8 mouse cellular contexts compared by ENCODE assay signal in the genomic region with DNA sequence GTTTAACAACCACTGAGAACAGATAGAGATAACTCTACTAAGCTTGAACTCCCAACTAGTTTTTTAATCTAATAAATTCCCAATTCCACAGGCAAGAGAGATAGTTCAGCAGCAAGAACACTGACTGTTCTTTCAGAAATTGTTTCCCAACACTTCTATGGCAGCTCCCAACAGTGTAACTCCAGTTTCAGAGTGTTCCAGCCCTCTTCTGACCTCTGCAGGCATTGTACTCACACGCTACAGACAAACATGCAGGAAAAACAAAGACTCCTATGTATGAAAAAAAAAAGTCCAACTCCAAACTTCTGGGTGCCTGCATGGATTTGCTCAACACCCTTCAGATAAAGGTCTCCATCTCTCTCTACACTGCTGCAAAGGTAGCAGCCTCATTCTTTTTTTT. TPM values are rescaled to one million over a fixed set of nuclear protein-coding genes. Genes with fewer than 3 reads are reported as not detected.
DNase-seq lines count a peak whose midpoint lies in the region; ATAC-seq and TF ChIP-seq lines count a peak whose summit lies in the region.

No protein-coding gene starts in this region.

- H3K27me3 ChIP-seq in heart, embryonic 14.5 days (ENCODE audit: control insufficient read depth, insufficient read depth, low read length): no peaks in the 10 kb centered on the region
- no peaks in the 10 kb centered on the region for H3K27me3 ChIP-seq in ES-Bruce4 (ENCODE audit: control insufficient read depth, insufficient read depth, low read length, poor library complexity, severe bottlenecking)
- no peaks in the 10 kb centered on the region for H3K27me3 ChIP-seq in forebrain, postnatal 0 days (ENCODE audit: insufficient read depth, low read length)
- H3K27me3 ChIP-seq in liver, embryonic 14.5 days (ENCODE audit: control insufficient read depth, insufficient read depth, low read length): no peaks in the 10 kb centered on the region

- no peak for DNase-seq in heart, postnatal 25 days (ENCODE audit: low spot score)
- no peak for DNase-seq in forebrain, postnatal 0 days
- no peak for DNase-seq in liver, embryonic 14.5 days (ENCODE audit: low read depth in 3 of 3, low spot score in 3 of 3)
- no peak for DNase-seq in right cerebral cortex, postnatal 25 days
- no peak for DNase-seq in retina, postnatal 1 day
- DNase-seq in frontal cortex, postnatal 10 days (ENCODE audit: low spot score in 2 of 2): no peak

- WGBS in heart, embryonic 14.5 days: 47% methylated on average over 1 of the region's 1 CpGs
- WGBS in forebrain, postnatal 0 days: 13% methylated on average over 1 of the region's 1 CpGs
- 51% methylated on average over 1 of the region's 1 CpGs for WGBS in liver, embryonic 14.5 days (ENCODE audit: insufficient replicate concordance)

- no peak for ATAC-seq in heart, embryonic 14.5 days (ENCODE audit: insufficient number of reproducible peaks, insufficient read depth, low FRiP score, low read depth)
- no peak for ATAC-seq in forebrain, postnatal 0 days
- no peak for ATAC-seq in liver, embryonic 14.5 days (ENCODE audit: insufficient read depth)

- no peaks in the 10 kb centered on the region for H3K9me3 ChIP-seq in heart, embryonic 14.5 days (ENCODE audit: control insufficient read depth, low read length)
- H3K9me3 ChIP-seq in ES-Bruce4 (replicated peaks; ENCODE audit: control insufficient read depth, insufficient read depth, low read length, poor library complexity, severe bottlenecking): no peaks in the 10 kb centered on the region
- no peaks in the 10 kb centered on the region for H3K9me3 ChIP-seq in forebrain, postnatal 0 days (ENCODE audit: low read length)
- H3K9me3 ChIP-seq in liver, embryonic 14.5 days (ENCODE audit: control insufficient read depth, low read length): no peaks in the 10 kb centered on the region

- H3K4me2 ChIP-seq in heart, embryonic 14.5 days (ENCODE audit: low read length): peak overlapping the region; percentile 81
- H3K4me2 ChIP-seq in forebrain, postnatal 0 days (ENCODE audit: low read depth): peak overlapping the region; percentile 58
- peak overlapping the region; percentile 97 for H3K4me2 ChIP-seq in liver, embryonic 14.5 days (ENCODE audit: low read depth)

- H3K9ac ChIP-seq in heart, embryonic 14.5 days (ENCODE audit: low read length): peak overlapping the region; percentile 98; the same call in 1 of the 2 replicates
- peak overlapping the region; percentile 43; the same call in 1 of the 2 replicates for H3K9ac ChIP-seq in ES-Bruce4 (ENCODE audit: low read depth, poor library complexity, severe bottlenecking)
- H3K9ac ChIP-seq in forebrain, postnatal 0 days: no peak overlapping the region
- H3K9ac ChIP-seq in liver, embryonic 14.5 days (replicated peaks): peak overlapping the region; percentile 19

- H3K27ac ChIP-seq in heart, embryonic 14.5 days (replicated peaks in 1 of 2; ENCODE audit: control insufficient read depth in 1 of 2, insufficient read depth in 1 of 2, low read depth in 2 of 2, low read length in 2 of 2): no peak overlapping the region
- no peak overlapping the region for H3K27ac ChIP-seq in ES-Bruce4 (ENCODE audit: insufficient read depth, low read length)
- no peak overlapping the region for H3K27ac ChIP-seq in forebrain, postnatal 0 days (ENCODE audit: low read depth, low read length)
- H3K27ac ChIP-seq in liver, embryonic 14.5 days: no peak overlapping the region

- H3K4me3 ChIP-seq in heart, embryonic 14.5 days (ENCODE audit: control insufficient read depth in 1 of 2, insufficient read depth in 1 of 2, low read depth in 1 of 2, low read length in 2 of 2): peak overlapping the region in 1 of 2 experiments; percentile 93; a peak in 1 of 4 replicates
- H3K4me3 ChIP-seq in ES-Bruce4 (ENCODE audit: low read depth, low read length): no peak overlapping the region
- no peak overlapping the region for H3K4me3 ChIP-seq in forebrain, postnatal 0 days (ENCODE audit: low read depth, low read length)
- H3K4me3 ChIP-seq in liver, embryonic 14.5 days (ENCODE audit: insufficient read depth in 1 of 2, low read depth in 2 of 2, low read length in 2 of 2): peak overlapping the region in 1 of 2 experiments; percentile 2; a peak in 2 of 4 replicates

- peaks cover 2 to 33% of the 10 kb centered on the region in 2 experiments for H3K4me1 ChIP-seq in heart, embryonic 14.5 days (ENCODE audit: control insufficient read depth in 2 of 2, insufficient read depth in 2 of 2, low read length in 2 of 2)
- H3K4me1 ChIP-seq in ES-Bruce4 (ENCODE audit: control insufficient read depth, insufficient read depth, low read length): no peaks in the 10 kb centered on the region
- peaks cover 22% of the 10 kb centered on the region for H3K4me1 ChIP-seq in forebrain, postnatal 0 days (ENCODE audit: insufficient read depth)
- peaks cover 19 to 21% of the 10 kb centered on the region in 2 experiments for H3K4me1 ChIP-seq in liver, embryonic 14.5 days (replicated peaks; ENCODE audit: control insufficient read depth in 2 of 2, insufficient read depth in 2 of 2, low read length in 1 of 2)

- TF ChIP-seq POLR2A in ES-Bruce4 (IDR thresholded peaks at IDR 0.05; ENCODE audit: insufficient read depth, low read length): no peak

- TF ChIP-seq CTCF in ES-Bruce4 (IDR thresholded peaks at IDR 0.05; ENCODE audit: low read depth, low read length): no peak
- no peak for TF ChIP-seq CTCF in forebrain, postnatal 0 days (IDR thresholded peaks at IDR 0.05; ENCODE audit: low read depth)
- TF ChIP-seq CTCF in liver, embryonic 14.5 days (IDR thresholded peaks at IDR 0.05; ENCODE audit: low read depth): no peak

- peaks cover 60% of the 10 kb centered on the region for H3K36me3 ChIP-seq in heart, embryonic 14.5 days (ENCODE audit: control insufficient read depth, insufficient read depth, low read length)
- peaks cover 55% of the 10 kb centered on the region for H3K36me3 ChIP-seq in ES-Bruce4 (ENCODE audit: control insufficient read depth, insufficient read depth, low read length, poor library complexity, severe bottlenecking)
- H3K36me3 ChIP-seq in forebrain, postnatal 0 days (ENCODE audit: insufficient read depth): peaks cover 18% of the 10 kb centered on the region
- peaks cover 52% of the 10 kb centered on the region for H3K36me3 ChIP-seq in liver, embryonic 14.5 days (replicated peaks; ENCODE audit: control insufficient read depth, insufficient read depth, low read depth)

- no peak for TF ChIP-seq EP300 in ES-Bruce4 (IDR thresholded peaks at IDR 0.05; ENCODE audit: insufficient read depth, low read depth, low read length)
- no peak for TF ChIP-seq EP300 in liver, embryonic 14.5 days (IDR thresholded peaks at IDR 0.05; ENCODE audit: low read depth)

- intact Hi-C loops in heart, postnatal 25 days (cut with DNase I): loop anchor here (5.0 to 10.0 kb wide), 2 partner anchors 141 to 272 kb away; partner anchors contain the start of genes Eif3i and Tmem234

RNA-seq across cellular contexts. Expression of gene Rbbp4, which starts 2.3 kb away (rescaled TPM):
- 256 and 263 TPM in 2 replicates for polyA plus RNA-seq in heart, embryonic 14.5 days (2014; fragmentation: Nextera tagmentation; extraction: Ambion mirVana)
- 10 to 100 TPM; 77.5 to 84.0 TPM for total RNA-seq in heart, postnatal 25 days (2021)
- polyA plus RNA-seq in ES-Bruce4 (2011; ENCODE audit: insufficient read depth, insufficient read length, low read depth, missing spikeins): 375 and 419 TPM in 2 replicates
- 103 and 111 TPM in 2 replicates for total RNA-seq in forebrain, postnatal 0 days (2014; rRNA removed)
- polyA plus RNA-seq in forebrain, postnatal 0 days (2015; fragmentation: Nextera tagmentation; extraction: Ambion mirVana): 272 and 292 TPM in 2 replicates
- 45.8 and 60.8 TPM in 2 replicates for polyA plus RNA-seq in liver, embryonic 14.5 days (2012; rRNA removed)
- 241 and 248 TPM in 2 replicates for polyA plus RNA-seq in liver, embryonic 14.5 days (2014; fragmentation: Nextera tagmentation; extraction: Ambion mirVana)

RNA-seq across cellular contexts. Expression of gene Zbtb8os, which starts 2.6 kb away (rescaled TPM):
- polyA plus RNA-seq in heart, embryonic 14.5 days (2014; fragmentation: Nextera tagmentation; extraction: Ambion mirVana): 45.5 and 48.1 TPM in 2 replicates
- total RNA-seq in heart, postnatal 25 days (2021): 10 to 100 TPM; 18.6 to 22.7 TPM
- polyA plus RNA-seq in ES-Bruce4 (2011; ENCODE audit: insufficient read depth, insufficient read length, low read depth, missing spikeins): 138 and 146 TPM in 2 replicates
- total RNA-seq in forebrain, postnatal 0 days (2014; rRNA removed): 5.9 and 6.0 TPM in 2 replicates
- 20.7 and 30.0 TPM in 2 replicates for polyA plus RNA-seq in forebrain, postnatal 0 days (2015; fragmentation: Nextera tagmentation; extraction: Ambion mirVana)
- 22.3 and 24.5 TPM in 2 replicates for polyA plus RNA-seq in liver, embryonic 14.5 days (2012; rRNA removed)
- 33.2 and 33.8 TPM in 2 replicates for polyA plus RNA-seq in liver, embryonic 14.5 days (2014; fragmentation: Nextera tagmentation; extraction: Ambion mirVana)

RNA-seq across cellular contexts. Expression of gene Zbtb8a, which starts 45.1 kb away (rescaled TPM):
- polyA plus RNA-seq in heart, embryonic 14.5 days (2014; fragmentation: Nextera tagmentation; extraction: Ambion mirVana): 9.0 TPM in 2 replicates
- total RNA-seq in heart, postnatal 25 days (2021): 1 to 10 TPM; 3.5 to 3.7 TPM
- 20.7 and 21.1 TPM in 2 replicates for polyA plus RNA-seq in ES-Bruce4 (2011; ENCODE audit: insufficient read depth, insufficient read length, low read depth, missing spikeins)
- 22.5 and 28.0 TPM in 2 replicates for total RNA-seq in forebrain, postnatal 0 days (2014; rRNA removed)
- 10.3 and 14.3 TPM in 2 replicates for polyA plus RNA-seq in forebrain, postnatal 0 days (2015; fragmentation: Nextera tagmentation; extraction: Ambion mirVana)
- 1.8 and 2.1 TPM in 2 replicates for polyA plus RNA-seq in liver, embryonic 14.5 days (2012; rRNA removed)
- 0.41 and 1.1 TPM in 2 replicates for polyA plus RNA-seq in liver, embryonic 14.5 days (2014; fragmentation: Nextera tagmentation; extraction: Ambion mirVana)

RNA-seq across cellular contexts. Expression of gene Sync, which starts 45.4 kb away (rescaled TPM):
- 1.6 and 1.8 TPM in 2 replicates for polyA plus RNA-seq in heart, embryonic 14.5 days (2014; fragmentation: Nextera tagmentation; extraction: Ambion mirVana)
- total RNA-seq in heart, postnatal 25 days (2021): 10 to 100 TPM; 15.5 to 16.3 TPM
- 0.87 and 0.90 TPM in 2 replicates for polyA plus RNA-seq in ES-Bruce4 (2011; ENCODE audit: insufficient read depth, insufficient read length, low read depth, missing spikeins)
- total RNA-seq in forebrain, postnatal 0 days (2014; rRNA removed): 0.52 and 0.54 TPM in 2 replicates
- 0.48 and 0.79 TPM in 2 replicates for polyA plus RNA-seq in forebrain, postnatal 0 days (2015; fragmentation: Nextera tagmentation; extraction: Ambion mirVana)
- polyA plus RNA-seq in liver, embryonic 14.5 days (2012; rRNA removed): 0.01 and 0.03 TPM in 2 replicates
- 0.08 TPM in 1 of 2 replicates, not detected in the other for polyA plus RNA-seq in liver, embryonic 14.5 days (2014; fragmentation: Nextera tagmentation; extraction: Ambion mirVana)
